Mouse (Mus musculus) lung, postnatal 4 days (tissue): ENCODE results near the gene 4931422A03Rik.

Experiments
- DNase-seq, 2 experiments: peaks; one replicate each; pipeline ENCODE4 v3.0.0; 2021

4931422A03Rik gene

DNA sequence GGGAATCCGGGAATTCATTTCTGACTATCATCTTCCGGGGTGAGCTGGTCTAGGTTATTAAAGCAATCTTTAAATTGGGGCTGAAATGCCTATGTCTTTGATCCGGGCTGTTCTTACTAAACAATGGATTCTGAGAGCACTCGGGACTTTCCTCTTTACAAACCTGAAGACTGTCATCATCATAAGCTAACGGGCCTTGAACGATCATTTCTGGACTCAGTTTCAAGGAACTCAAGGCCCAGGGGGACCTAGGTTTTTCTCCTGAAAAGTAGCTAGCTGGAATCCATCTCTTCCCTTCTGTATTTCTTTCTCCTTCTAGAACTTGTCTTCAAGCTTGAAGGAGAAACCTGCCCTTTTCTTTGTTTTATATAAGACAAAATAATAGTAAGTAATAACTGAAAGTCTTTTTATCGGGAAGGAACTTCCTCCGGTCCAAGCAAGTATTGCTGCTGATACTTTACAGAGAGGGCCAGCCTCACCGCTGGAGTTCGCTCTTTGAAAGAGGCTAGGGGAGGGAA is 59.2 kb downstream of the 4931422A03Rik start:
- no peak for DNase-seq

DNA sequence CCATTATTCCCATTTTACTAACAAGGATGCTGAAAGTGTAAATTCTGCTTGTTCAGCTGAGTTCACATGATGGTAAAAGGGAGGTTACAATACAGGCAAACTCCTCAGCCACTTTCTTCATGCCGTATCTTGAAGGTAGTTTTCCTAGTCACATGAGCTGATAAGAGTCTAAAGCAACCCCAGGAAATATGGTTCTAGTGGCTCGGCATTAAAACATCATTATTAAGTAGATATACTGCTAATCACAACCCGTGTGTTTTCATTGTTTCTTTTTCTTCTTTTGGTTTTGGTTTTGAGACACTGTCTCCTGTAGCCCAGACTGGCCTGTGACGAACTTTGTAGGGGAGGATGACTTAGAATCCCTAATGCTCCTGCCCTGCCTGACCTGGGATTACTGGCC is 60.0 kb downstream of the 4931422A03Rik start:
- no peak for DNase-seq

DNA sequence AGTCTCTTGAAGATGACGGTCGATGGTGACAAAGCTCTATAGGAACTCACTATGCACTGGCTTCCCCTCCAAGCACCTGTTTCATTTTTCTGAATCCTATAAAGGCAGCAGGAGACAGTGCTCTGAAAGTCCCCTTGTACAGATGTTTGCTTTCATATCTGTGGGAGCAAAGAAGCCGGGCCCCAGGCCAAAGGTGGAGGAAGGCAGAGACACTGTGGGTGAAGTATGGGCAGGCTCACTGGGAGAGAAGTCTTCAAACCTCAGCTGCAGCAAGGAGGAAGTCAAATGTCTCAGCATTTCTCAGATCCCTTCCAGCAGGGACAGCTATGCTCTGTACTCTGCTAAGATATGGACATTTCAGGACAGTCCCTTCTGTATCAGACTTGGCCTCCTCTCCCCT is 62.8 kb downstream of the 4931422A03Rik start:
- no peak for DNase-seq

DNA sequence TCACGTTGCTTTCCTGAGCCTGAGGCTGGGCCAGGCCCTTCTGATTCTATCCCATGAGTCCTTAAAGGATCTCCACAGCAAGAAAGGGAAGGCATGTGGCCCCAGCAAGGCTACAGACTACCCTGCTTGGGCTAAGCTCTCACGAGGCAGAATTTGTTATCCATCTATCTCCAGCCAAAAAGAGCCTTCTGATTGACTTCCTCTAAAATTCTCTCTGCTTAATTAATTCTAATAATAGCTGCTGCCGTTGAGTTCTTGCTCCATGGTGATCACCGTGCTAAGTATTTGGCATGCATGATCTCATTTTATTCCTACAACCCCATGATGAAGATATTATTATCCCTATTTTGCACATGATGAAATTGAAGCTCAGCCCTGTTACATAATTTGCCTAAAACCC is 65.8 kb downstream of the 4931422A03Rik start:
- DNase-seq = no peak

DNA sequence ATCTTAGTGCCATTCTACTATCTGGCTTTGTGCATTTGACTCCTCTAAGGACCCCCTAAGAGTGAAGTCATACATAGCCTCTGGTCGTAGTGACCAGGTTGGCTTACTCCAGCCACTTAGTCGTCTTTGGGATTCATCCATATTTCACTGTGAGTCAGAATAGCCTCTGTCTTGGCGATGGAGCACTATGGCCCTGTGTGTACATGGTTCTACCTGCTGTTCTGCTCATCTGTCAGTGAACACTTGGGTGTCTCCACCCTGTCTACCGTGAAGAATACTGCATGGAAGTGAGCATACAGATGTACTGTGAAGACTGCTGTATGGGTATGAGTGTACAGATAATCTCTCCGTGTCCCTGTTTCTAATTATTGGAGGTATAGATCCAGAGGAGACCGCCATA is 68.6 kb downstream of the 4931422A03Rik start:
- no peak for DNase-seq

DNA sequence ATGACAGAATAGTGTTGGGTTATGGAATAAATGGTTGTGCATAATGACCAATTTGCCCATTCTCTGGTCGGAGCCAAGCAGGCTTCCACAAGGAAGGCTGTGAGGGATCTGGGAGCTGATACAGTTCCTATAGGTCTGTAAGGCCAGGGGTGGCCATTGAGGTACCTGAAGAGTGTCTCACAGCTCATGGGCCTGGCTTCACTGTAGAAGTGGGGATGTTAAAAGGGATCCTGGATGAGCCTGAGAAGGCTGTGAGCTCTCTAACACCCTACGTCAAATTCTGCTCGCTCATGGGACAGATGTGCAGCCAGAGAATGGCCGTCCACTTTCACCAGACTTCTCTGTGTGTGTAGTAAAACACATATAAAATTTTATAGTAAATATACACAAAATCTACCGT is 69.1 kb downstream of the 4931422A03Rik start:
- DNase-seq = no peak

DNA sequence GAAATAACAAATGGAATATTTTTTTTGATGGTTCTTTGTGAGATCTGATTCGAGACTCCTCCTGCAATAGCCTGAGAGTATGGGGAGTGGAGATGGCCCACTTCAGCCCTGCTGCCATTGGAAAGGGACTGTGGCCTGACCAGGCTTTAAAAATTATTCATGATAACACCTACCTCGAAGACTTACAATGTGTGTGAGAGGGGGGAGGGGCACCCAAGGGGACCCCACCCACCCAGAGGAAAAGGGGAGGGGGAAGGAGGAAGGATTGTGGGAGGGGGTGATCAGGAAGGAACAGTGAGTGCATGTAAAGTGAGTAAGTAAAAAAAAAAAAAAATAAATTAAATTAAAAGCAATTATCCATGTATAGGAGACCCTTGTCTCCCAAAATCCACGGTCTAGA is 69.5 kb downstream of the 4931422A03Rik start:
- DNase-seq = no peak

- no peak for DNase-seq
These were observed 70.3 kb downstream of the 4931422A03Rik start, which contains the start of gene Lmo2 for GRCm38 (mm10) chr2:103957649-103958546. Lmo2 (plus strand) TSS chr2:103957986.

GRCm38 (mm10) chr2:103956867-103957266 is 71.3 kb downstream of the 4931422A03Rik start:
- DNase-seq = no peak

DNA sequence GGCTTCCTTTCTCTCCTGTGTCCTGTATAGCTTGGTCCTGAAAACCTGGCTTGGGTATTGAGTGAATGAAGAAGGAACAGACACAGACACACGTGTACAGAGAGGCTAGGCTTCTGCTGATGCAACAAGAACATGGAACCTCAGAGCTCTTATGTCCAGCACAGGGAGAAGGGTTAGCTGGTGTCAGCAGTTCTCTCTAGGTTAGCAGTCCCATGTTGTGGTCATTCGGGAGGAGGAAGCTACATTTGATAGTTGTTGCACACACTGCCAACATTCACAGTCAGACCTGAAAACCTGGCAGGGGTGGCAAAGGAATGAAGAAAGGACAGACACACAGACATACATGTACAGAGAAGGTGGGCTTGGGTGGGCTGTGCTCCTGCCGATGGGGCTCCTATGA is 72.4 kb downstream of the 4931422A03Rik start:
- no peak for DNase-seq

DNA sequence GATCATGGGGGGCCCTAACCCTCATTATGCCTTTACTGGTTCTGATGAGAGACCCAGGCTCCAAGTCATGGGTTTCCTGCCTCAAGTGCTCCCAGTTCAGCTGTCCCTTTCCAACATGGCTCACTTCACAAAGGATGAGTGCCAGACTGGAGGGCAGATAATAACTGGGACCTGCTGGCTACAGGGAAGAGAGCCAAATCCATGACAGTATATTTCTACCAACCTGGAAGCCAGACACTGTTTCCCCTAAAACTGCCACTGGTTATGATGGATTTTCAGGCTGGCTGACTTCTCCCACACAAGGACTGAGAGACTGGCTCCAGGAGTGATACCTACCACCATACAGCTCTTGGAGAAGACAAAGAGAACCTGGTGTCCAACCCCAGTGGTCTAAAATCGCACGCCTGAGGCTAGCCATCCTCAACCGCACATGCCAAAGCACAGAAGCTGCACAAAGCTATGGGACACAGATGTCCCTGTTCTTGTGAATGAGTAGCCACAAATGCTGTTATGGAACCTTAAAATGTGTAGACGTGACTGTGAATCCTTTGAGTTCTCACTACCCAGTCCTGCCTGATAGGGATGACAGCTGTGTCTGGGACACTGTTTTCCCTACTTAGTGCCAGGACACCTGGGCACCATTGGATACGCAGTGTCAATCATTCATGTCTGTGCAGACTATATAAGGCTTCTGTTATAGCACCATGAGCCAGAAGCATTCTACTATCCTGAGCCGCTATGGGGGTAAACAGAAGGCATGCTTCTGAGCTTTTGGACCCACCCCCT is 74.9 kb downstream of the 4931422A03Rik start:
- DNase-seq = no peak

DNA sequence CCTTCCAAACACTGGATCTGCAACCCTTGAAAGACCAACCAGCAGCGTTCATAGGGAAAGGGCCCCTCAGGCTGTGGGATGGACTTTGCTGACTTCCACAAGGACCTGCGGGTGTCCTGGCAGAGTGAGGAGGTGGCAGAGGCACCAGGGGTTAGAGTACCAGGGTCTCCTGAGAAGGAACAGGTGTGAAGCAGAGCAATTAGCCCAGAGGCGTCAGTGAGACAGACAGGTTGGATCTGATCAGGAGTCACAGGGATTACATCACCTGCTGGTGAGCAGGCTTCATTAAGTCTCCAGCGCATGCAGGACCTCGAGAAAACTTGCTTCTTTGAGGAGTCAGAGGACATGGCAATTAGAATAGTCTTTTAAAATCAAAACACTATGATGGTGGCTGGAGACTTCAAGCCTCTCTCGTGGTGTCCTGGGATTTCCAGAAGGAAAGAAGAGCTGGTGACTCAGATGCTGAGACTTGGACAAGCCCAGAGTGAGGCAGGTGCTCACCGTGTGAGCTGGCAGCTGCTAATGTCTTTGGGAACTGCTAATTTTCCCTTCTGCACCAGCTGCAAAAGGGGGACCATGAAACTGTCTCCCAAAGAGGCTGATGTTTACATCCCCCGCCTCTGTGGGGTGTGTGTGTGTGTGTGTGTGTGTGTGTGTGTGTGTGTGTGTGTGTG is 80.0 kb downstream of the 4931422A03Rik start:
- DNase-seq = no peak

DNA sequence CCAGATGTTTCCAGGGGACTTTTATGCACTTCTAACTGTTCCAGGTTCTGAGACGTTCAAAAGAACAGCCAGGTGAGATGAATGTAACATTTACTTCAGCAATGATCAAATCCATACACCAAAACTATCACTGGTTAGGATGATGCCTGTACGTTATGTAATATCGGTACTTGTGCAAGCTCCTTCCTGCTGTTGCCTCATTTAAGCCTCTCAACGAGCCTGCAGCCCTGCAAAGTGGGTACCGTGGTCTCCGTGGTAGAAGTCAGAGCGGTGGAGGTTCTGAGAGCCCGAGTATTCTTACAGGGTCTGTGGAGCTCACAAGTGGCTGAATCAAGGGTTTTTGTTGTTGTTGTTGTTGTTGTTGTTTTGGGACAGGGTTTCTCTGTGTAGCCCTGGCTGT is 81.3 kb downstream of the 4931422A03Rik start:
- DNase-seq = no peak

GRCm38 (mm10) chr2:103945571-103946092 is 82.5 kb downstream of the 4931422A03Rik start:
- peak in 1 of 2 experiments; percentile 21 for DNase-seq

- no peak for DNase-seq
These were observed 83.3 kb downstream of the 4931422A03Rik start for GRCm38 (mm10) chr2:103944859-103945258.

DNA sequence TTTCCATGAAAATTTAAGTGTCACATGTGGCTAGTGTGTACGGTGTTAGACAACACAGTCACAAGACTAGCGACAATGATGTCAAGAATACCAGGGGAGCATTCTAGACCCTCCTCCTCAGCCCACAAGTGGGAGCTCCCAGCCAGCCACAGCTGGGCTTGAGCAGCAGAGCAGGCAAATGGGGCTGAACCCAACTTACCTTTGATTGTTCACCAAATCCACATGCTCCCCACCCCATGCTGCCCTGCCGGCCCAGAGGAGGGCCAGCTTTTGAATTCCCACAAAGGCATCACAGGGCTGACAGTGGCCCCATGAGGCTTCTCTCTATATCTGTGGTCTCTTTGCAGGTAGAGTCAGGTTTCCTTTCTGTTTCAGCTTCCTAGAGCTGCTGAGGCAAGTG is 87.1 kb downstream of the 4931422A03Rik start:
- no peak for DNase-seq

- no peak for DNase-seq
These were observed 89.2 kb downstream of the 4931422A03Rik start for GRCm38 (mm10) chr2:103939003-103939402.

DNA sequence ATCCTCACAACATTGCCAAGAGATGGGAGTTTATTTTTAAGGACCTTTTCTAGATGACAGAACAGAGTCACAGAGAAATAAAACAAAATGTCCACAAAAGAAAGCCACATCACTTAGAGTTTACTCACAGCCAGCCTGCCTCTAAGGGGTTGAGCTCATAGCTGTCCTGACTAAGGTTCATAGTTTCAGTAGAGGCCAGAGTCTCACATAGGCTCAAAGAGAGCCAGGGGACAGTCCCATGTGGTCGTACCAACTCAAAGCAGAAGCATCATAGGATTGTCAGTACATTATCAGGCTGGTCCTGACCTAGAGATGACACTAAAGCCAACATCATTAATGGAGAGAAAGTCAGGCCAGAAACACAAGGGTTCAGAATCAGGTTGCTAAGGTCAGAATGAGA is 89.6 kb downstream of the 4931422A03Rik start:
- no peak for DNase-seq

DNA sequence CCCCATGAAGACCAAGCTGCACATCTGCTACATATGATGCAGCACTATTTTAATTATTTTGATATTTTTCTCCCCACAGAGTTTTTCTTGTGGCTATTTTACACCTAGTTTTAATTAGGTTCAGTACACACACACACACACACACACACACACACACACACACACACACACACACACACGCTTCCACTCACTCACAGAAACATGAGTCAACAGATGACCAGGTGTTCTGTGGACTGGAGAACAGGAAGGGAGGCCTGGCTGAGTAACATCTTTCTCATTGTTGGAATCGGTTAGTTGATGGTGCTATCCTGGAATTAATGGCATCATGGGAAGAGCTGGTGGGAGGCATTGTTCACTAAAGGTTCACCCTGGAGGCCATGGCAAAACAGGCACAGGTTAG is 90.5 kb downstream of the 4931422A03Rik start:
- DNase-seq = no peak

DNA sequence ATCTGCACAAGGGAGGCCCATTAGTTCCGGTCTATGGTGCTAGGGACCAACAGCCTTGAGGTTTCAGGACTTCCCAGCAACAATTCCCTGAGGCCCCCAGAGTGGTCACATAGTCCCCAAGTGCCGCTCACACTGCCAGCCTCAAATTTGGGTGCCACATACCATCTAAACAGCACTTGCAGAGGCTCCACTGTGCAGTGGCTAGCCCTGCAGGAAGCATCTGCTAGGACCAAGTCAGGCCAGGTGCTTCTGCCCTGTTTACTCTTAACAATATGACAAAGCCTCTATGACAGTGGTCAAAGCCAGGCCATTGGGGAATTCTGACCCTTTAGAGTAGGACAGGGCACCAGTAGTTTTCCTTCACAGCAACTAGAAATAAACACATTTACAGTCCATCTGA is 91.5 kb downstream of the 4931422A03Rik start:
- no peak for DNase-seq

DNA sequence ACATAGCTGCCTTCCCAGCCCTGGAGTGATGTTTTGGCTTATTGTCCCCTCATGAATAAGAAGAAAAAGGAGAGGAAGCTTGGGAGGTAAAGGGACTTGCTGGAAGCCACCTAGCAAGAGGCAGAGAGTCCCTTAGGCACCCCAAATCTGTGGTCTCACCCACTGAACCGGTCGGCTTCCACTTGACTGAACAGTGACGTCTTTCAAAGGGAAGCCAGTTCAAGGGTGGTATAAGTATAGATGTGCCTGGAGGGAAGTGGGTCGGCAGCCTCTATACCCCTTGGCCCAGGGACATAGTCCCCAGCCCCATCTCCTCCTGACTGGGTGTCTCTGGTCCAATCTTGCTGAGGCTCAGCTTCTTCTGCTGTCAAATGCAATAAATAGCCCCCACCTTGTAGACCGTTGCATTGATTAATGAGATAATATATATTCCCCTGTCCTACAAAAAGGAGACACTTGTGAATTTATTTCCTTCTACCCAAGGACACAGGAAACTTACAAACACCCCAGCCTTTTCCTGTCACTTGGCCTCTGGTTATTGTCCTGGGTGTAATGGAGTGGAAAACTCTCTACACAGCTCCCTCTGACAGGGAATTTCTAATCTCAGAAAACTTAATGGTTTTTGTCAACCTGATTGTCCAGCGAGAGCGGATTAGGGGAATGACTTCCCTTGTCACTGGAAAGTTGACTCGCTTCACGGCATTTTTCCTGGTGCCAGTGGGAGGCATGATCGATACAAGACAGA is 92.3 kb downstream of the 4931422A03Rik start:
- DNase-seq = no peak

- no peak for DNase-seq
These were observed 93.5 kb downstream of the 4931422A03Rik start for GRCm38 (mm10) chr2:103934670-103935069.
